Mouse (Mus musculus): ENCODE results near the gene Fhad1. TPM values are rescaled to one million over a fixed set of nuclear protein-coding genes. Genes with fewer than 3 reads are reported as not detected.

Gene Fhad1
- total and polyA plus RNA-seq, 3 experiments, result 4.8 to 8.6 (median 5.5) TPM

DNA sequence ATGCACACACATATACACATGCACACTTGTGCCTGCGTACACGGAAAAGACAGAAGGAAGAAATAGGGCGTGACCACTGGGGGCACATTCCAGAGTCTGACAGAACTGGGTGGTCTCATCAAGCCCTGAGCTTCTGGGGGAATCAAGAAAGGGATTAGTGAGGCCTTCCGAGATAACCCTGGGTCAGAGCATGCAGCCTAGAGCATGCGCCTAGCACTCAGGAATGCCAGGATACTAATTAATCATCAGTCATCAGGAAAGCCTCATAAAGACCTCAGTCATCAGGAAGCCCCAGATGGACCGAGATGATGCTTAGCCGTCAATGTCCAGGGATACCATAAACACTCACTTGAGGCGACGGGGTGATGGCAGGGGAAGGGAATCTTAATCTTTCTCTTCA lies 135.0 kb downstream of the Fhad1 start:
- no peak overlapping the region for H3K27ac ChIP-seq (ENCODE audit: insufficient read depth, low read depth)
- dilution Hi-C loops (cut with MboI; ENCODE audit: extremely low pct_ligation_motif_present, extremely low pct_unique_long_range_greater_than_20kb, low sequenced_read_pairs), result no loop called here
- H3K4me2 ChIP-seq (ENCODE audit: insufficient read depth, low read depth, poor library complexity, severe bottlenecking), result no peak overlapping the region
- H3K4me3 ChIP-seq (replicated peaks in 1 of 3; ENCODE audit: low read depth in 2 of 3, low read length in 2 of 3, poor library complexity in 1 of 3), result no peak overlapping the region
- TF ChIP-seq UBTF (IDR thresholded peaks at IDR 0.05; ENCODE audit: low read depth, low read length) (no peak), MEF2A (IDR thresholded peaks at IDR 0.05; ENCODE audit: borderline replicate concordance, low read depth, low read length) (no peak), CTCF (conservative IDR thresholded peaks at IDR 0.05 in 1 of 2, IDR thresholded peaks at IDR 0.05 in 1 of 2; ENCODE audit: low read depth in 2 of 2, low read length in 2 of 2) (no peak), RCOR1 (conservative IDR thresholded peaks at IDR 0.05; ENCODE audit: low read depth, low read length) (no peak), NELFE (IDR thresholded peaks at IDR 0.05; ENCODE audit: low read depth, low read length) (no peak), BHLHE40 (IDR thresholded peaks at IDR 0.05; ENCODE audit: low read depth, low read length) (no peak), USF1 (IDR thresholded peaks at IDR 0.05; ENCODE audit: low read depth, low read length) (no peak)
- H3K79me2 ChIP-seq (replicated peaks; ENCODE audit: control insufficient read depth, extremely low read depth, insufficient read depth, poor library complexity, severe bottlenecking), result no peaks in the 10 kb centered on the region
- H3K9me3 ChIP-seq (replicated peaks; ENCODE audit: low read length), result no peaks in the 10 kb centered on the region
- H3K9ac ChIP-seq (ENCODE audit: insufficient read depth, low read depth), result no peak overlapping the region
- in situ Hi-C loops (cut with MboI; ENCODE audit: low pct_ligation_motif_present, low pct_unique_long_range_greater_than_20kb, low sequenced_read_pairs), result no loop called here
- DNase-seq (ENCODE audit: extremely low read depth), result no peak
- no peaks in the 10 kb centered on the region for H3K36me3 ChIP-seq (replicated peaks in 1 of 2; ENCODE audit: control insufficient read depth in 1 of 2, insufficient read depth in 1 of 2, low read length in 1 of 2)
- peaks cover 8% of the 10 kb centered on the region for H3K27me3 ChIP-seq (replicated peaks)
- H3K4me1 ChIP-seq (ENCODE audit: control insufficient read depth in 1 of 2, insufficient read depth in 2 of 2), result peaks cover 0 to 11% of the 10 kb centered on the region in 2 experiments; a peak in 2 of 4 replicates

DNA sequence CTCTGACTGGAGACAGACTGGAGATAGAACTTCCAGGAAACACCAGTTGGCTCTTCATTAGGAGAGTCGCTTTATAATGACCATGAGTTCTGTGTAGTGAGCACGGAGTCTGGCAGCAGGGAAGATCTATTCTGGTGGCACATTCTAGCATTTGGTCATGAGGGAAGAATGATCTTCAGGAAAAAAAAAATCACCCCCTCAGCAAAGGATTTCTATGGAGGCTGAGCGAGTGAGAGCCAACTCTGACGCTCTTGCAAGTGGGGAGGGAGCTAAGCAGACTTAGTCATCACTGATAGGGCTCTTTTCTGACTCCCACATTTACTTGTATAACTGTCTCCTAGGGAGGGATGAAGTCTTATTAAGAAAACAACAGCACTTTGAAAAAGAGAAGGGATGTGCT lies 135.8 kb downstream of the Fhad1 start:
- dilution Hi-C loops (cut with MboI; ENCODE audit: extremely low pct_ligation_motif_present, extremely low pct_unique_long_range_greater_than_20kb, low sequenced_read_pairs), result no loop called here

DNA sequence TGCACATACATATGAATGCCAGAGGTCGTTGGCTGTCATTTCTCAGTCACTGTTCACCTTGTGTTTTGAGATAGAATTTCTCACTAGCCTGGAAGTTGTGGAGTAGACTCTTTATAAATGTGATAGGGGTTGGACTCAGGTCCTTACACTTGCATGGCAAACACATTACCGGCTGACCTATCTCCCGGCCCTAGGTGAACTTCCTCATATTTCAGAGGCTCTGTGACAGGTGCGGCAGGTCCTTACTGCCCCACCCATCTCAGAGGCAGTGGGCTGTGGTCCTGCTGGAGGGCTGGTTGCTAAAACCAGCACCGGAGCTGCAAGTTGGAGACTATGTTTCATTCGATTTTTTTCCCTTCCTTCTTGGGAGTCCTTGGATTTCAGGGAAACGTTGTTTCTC lies 136.3 kb downstream of the Fhad1 start:
- Histone ChIP-seq H3K4me2 (ENCODE audit: insufficient read depth, low read depth, poor library complexity, severe bottlenecking) (no peak overlapping the region), H3K4me3 (replicated peaks in 1 of 3; ENCODE audit: low read depth in 2 of 3, low read length in 2 of 3, poor library complexity in 1 of 3) (no peak overlapping the region), H3K27me3 (replicated peaks) (peaks cover 8% of the 10 kb centered on the region), H3K27ac (ENCODE audit: insufficient read depth, low read depth) (no peak overlapping the region), H3K36me3 (replicated peaks in 1 of 2; ENCODE audit: control insufficient read depth in 1 of 2, insufficient read depth in 1 of 2, low read length in 1 of 2) (no peaks in the 10 kb centered on the region), H3K9ac (ENCODE audit: insufficient read depth, low read depth) (no peak overlapping the region), H3K4me1 (ENCODE audit: control insufficient read depth in 1 of 2, insufficient read depth in 2 of 2) (peaks cover 0 to 11% of the 10 kb centered on the region in 2 experiments; a peak in 2 of 4 replicates), H3K9me3 (replicated peaks; ENCODE audit: low read length) (no peaks in the 10 kb centered on the region), H3K79me2 (replicated peaks; ENCODE audit: control insufficient read depth, extremely low read depth, insufficient read depth, poor library complexity, severe bottlenecking) (peaks cover 8% of the 10 kb centered on the region)
- in situ Hi-C loops (cut with MboI; ENCODE audit: low pct_ligation_motif_present, low pct_unique_long_range_greater_than_20kb, low sequenced_read_pairs), result no loop called here
- dilution Hi-C loops (cut with MboI; ENCODE audit: extremely low pct_ligation_motif_present, extremely low pct_unique_long_range_greater_than_20kb, low sequenced_read_pairs), result no loop called here
- no peak for DNase-seq (ENCODE audit: extremely low read depth)
- no peak for TF ChIP-seq GABPA (IDR thresholded peaks at IDR 0.05; ENCODE audit: insufficient replicate concordance, low read depth, low read length)
- TF ChIP-seq UBTF (IDR thresholded peaks at IDR 0.05; ENCODE audit: low read depth, low read length), result no peak
- TF ChIP-seq KAT2A (IDR thresholded peaks at IDR 0.05; ENCODE audit: insufficient replicate concordance, low read length), result no peak
- no peak for TF ChIP-seq JUN (IDR thresholded peaks at IDR 0.05; ENCODE audit: insufficient read depth, low read depth, low read length)
- TF ChIP-seq SMC3 (IDR thresholded peaks at IDR 0.05; ENCODE audit: low read depth, low read length), result no peak
- TF ChIP-seq POLR2AphosphoS2 (IDR thresholded peaks at IDR 0.05; ENCODE audit: low read depth, low read length), result no peak
- no peak for TF ChIP-seq USF1 (IDR thresholded peaks at IDR 0.05; ENCODE audit: low read depth, low read length)
- no peak for TF ChIP-seq RCOR1 (conservative IDR thresholded peaks at IDR 0.05; ENCODE audit: low read depth, low read length)
- TF ChIP-seq RAD21 (IDR thresholded peaks at IDR 0.05; ENCODE audit: low read depth, low read length), result no peak
- no peak for TF ChIP-seq E2F4 (IDR thresholded peaks at IDR 0.05; ENCODE audit: insufficient replicate concordance, low read depth, low read length)

More for the DNA sequence above, 135.8 kb downstream of the Fhad1 start:
- in situ Hi-C loops (cut with MboI; ENCODE audit: low pct_ligation_motif_present, low pct_unique_long_range_greater_than_20kb, low sequenced_read_pairs), result no loop called here
- peaks cover 0 to 11% of the 10 kb centered on the region in 2 experiments; a peak in 2 of 4 replicates for H3K4me1 ChIP-seq (ENCODE audit: control insufficient read depth in 1 of 2, insufficient read depth in 2 of 2)
- H3K36me3 ChIP-seq (replicated peaks in 1 of 2; ENCODE audit: control insufficient read depth in 1 of 2, insufficient read depth in 1 of 2, low read length in 1 of 2), result no peaks in the 10 kb centered on the region
- peaks cover 4% of the 10 kb centered on the region; the same call in 1 of the 2 replicates for H3K79me2 ChIP-seq (replicated peaks; ENCODE audit: control insufficient read depth, extremely low read depth, insufficient read depth, poor library complexity, severe bottlenecking)
- no peak overlapping the region for H3K27ac ChIP-seq (ENCODE audit: insufficient read depth, low read depth)
- H3K9me3 ChIP-seq (replicated peaks; ENCODE audit: low read length), result no peaks in the 10 kb centered on the region
- H3K27me3 ChIP-seq (replicated peaks), result peaks cover 8% of the 10 kb centered on the region
- DNase-seq (ENCODE audit: extremely low read depth), result no peak
- H3K9ac ChIP-seq (ENCODE audit: insufficient read depth, low read depth), result no peak overlapping the region
- TF ChIP-seq BHLHE40 (IDR thresholded peaks at IDR 0.05; ENCODE audit: low read depth, low read length) (no peak), POLR2AphosphoS2 (IDR thresholded peaks at IDR 0.05; ENCODE audit: low read depth, low read length) (no peak), ZNF384 (IDR thresholded peaks at IDR 0.05; ENCODE audit: low read depth, low read length) (no peak), USF1 (IDR thresholded peaks at IDR 0.05; ENCODE audit: low read depth, low read length) (no peak), MAZ (IDR thresholded peaks at IDR 0.05; ENCODE audit: low read depth, low read length) (no peak), HCFC1 (IDR thresholded peaks at IDR 0.05; ENCODE audit: low read depth, low read length) (no peak), MYC (IDR thresholded peaks at IDR 0.05; ENCODE audit: low read depth, low read length) (no peak), SMC3 (IDR thresholded peaks at IDR 0.05; ENCODE audit: low read depth, low read length) (no peak), MEF2A (IDR thresholded peaks at IDR 0.05; ENCODE audit: borderline replicate concordance, low read depth, low read length) (no peak), ELF1 (IDR thresholded peaks at IDR 0.05; ENCODE audit: low read depth, low read length) (no peak), NELFE (IDR thresholded peaks at IDR 0.05; ENCODE audit: low read depth, low read length) (no peak)
- no peak overlapping the region for H3K4me2 ChIP-seq (ENCODE audit: insufficient read depth, low read depth, poor library complexity, severe bottlenecking)
- no peak overlapping the region for H3K4me3 ChIP-seq (replicated peaks in 1 of 3; ENCODE audit: low read depth in 2 of 3, low read length in 2 of 3, poor library complexity in 1 of 3)
